Mouse (Mus musculus) ovary, postnatal 14 days (tissue): Measurements from ENCODE around the gene Cdh4.

ENCODE experiments used
- DNase-seq: peaks from one replicate; pipeline ENCODE4 v3.0.0; 2022; ENCODE audit warnings: low spot score

Gene Cdh4

GRCm38 (mm10) chr2:179681386-179681785 lies 239.2 kb downstream of the Cdh4 start:
- DNase-seq: no peak

GRCm38 (mm10) chr2:179687243-179687681 lies 245.0 kb downstream of the Cdh4 start:
- no peak for DNase-seq

- DNase-seq: no peak
Observed at GRCm38 (mm10) chr2:179688976-179689375, 246.7 kb downstream of the Cdh4 start.

- no peak for DNase-seq
Observed at GRCm38 (mm10) chr2:179689761-179690160, 247.5 kb downstream of the Cdh4 start.

GRCm38 (mm10) chr2:179690571-179690970 lies 248.3 kb downstream of the Cdh4 start:
- DNase-seq: no peak

GRCm38 (mm10) chr2:179694936-179695335 lies 252.7 kb downstream of the Cdh4 start:
- DNase-seq: no peak

- no peak for DNase-seq
Observed at GRCm38 (mm10) chr2:179697601-179698000, 255.4 kb downstream of the Cdh4 start.

- peak; percentile 9 for DNase-seq
Observed at GRCm38 (mm10) chr2:179698196-179698985, 256.2 kb downstream of the Cdh4 start.

GRCm38 (mm10) chr2:179705043-179705442 lies 262.8 kb downstream of the Cdh4 start:
- no peak for DNase-seq

GRCm38 (mm10) chr2:179705461-179705860 lies 263.2 kb downstream of the Cdh4 start:
- DNase-seq: no peak

GRCm38 (mm10) chr2:179706616-179707015 lies 264.4 kb downstream of the Cdh4 start:
- DNase-seq: no peak

GRCm38 (mm10) chr2:179709111-179709510 lies 266.9 kb downstream of the Cdh4 start:
- no peak for DNase-seq

GRCm38 (mm10) chr2:179712690-179713089 lies 270.5 kb downstream of the Cdh4 start:
- no peak for DNase-seq

- no peak for DNase-seq
Observed at GRCm38 (mm10) chr2:179713326-179713725, 271.1 kb downstream of the Cdh4 start.

- DNase-seq: no peak
Observed at GRCm38 (mm10) chr2:179714145-179714544, 271.9 kb downstream of the Cdh4 start.

- DNase-seq: no peak
Observed at GRCm38 (mm10) chr2:179715375-179715774, 273.1 kb downstream of the Cdh4 start.

- no peak for DNase-seq
Observed at GRCm38 (mm10) chr2:179720366-179720765, 278.1 kb downstream of the Cdh4 start.

- no peak for DNase-seq
Observed at GRCm38 (mm10) chr2:179721534-179722516, 279.6 kb downstream of the Cdh4 start.

GRCm38 (mm10) chr2:179722776-179723386 lies 280.6 kb downstream of the Cdh4 start:
- no peak for DNase-seq

GRCm38 (mm10) chr2:179723401-179723800 lies 281.2 kb downstream of the Cdh4 start:
- DNase-seq: no peak

GRCm38 (mm10) chr2:179729002-179729401 lies 286.8 kb downstream of the Cdh4 start:
- no peak for DNase-seq

GRCm38 (mm10) chr2:179729802-179730201 lies 287.6 kb downstream of the Cdh4 start:
- DNase-seq: no peak
